Mouse (Mus musculus) midbrain, postnatal 0 days (tissue): ENCODE measurements around the gene Ipp. TPM values are rescaled to one million over a fixed set of nuclear protein-coding genes. Genes with fewer than 3 reads are reported as not detected.

Experiments used
- ATAC-seq: fragments of 200-750 bp; cut with Nextera tagmentation; 2 replicates; pipeline ENCODE4 v1.8.0; 2017; ENCODE audit warnings: moderate number of reproducible peaks, mild to moderate bottlenecking, moderate TSS enrichment, moderate library complexity; ENCODE audit not compliant: low FRiP score
- DNase-seq: peaks from one replicate; pipeline ENCODE4 v3.0.0-alpha.2; 2015; ENCODE audit warnings: low spot score
- H3K27ac ChIP-seq: fragments of 300-500 bp; sonication (generic); 2 replicates; pipeline ENCODE4 v1.5.1; 2014; ENCODE audit warnings: low read depth, mild to moderate bottlenecking, low read length, mixed read lengths
- H3K27me3 ChIP-seq: fragments of 300-500 bp; sonication (generic); 2 replicates; pipeline ENCODE4 v1.6.1; 2014; ENCODE audit warnings: low read length, control low read depth, mixed read lengths; ENCODE audit not compliant: insufficient read depth
- H3K36me3 ChIP-seq: fragments of 300-500 bp; sonication (generic); 2 replicates; pipeline ENCODE4 v1.6.1; 2014; ENCODE audit warnings: low read length, control low read depth, mixed read lengths; ENCODE audit not compliant: insufficient read depth
- H3K4me1 ChIP-seq: fragments of 300-500 bp; sonication (generic); 2 replicates; pipeline ENCODE4 v1.6.1; 2014; ENCODE audit warnings: mild to moderate bottlenecking, control low read depth, antibody characterized with exemption, low read length, mixed read lengths; ENCODE audit not compliant: insufficient read depth
- H3K4me2 ChIP-seq: fragments of 300-500 bp; sonication (generic); 2 replicates; pipeline ENCODE4 v1.6.1; 2014; ENCODE audit warnings: low read depth, mild to moderate bottlenecking, low read length, mixed read lengths; ENCODE audit not compliant: poor library complexity, severe bottlenecking
- H3K4me3 ChIP-seq: fragments of 300-500 bp; sonication (generic); 2 replicates; pipeline ENCODE4 v1.5.1; 2014; ENCODE audit warnings: low read depth, mild to moderate bottlenecking, low read length, moderate library complexity
- H3K9ac ChIP-seq: fragments of 300-500 bp; sonication (generic); replicated peaks from 2 replicates; pipeline ENCODE4 v1.6.1; 2014; ENCODE audit warnings: mild to moderate bottlenecking, low read length, moderate library complexity, mixed read lengths; ENCODE audit not compliant: poor library complexity, severe bottlenecking
- H3K9me3 ChIP-seq: fragments of 300-500 bp; sonication (generic); 2 replicates; pipeline ENCODE4 v1.6.1; 2016; ENCODE audit warnings: low read length, control low read depth
- CTCF ChIP-seq: IDR thresholded peaks from 2 replicates; pipeline ENCODE4 v1.5.1; 2016; ENCODE audit warnings: antibody characterized with exemption, mild to moderate bottlenecking
- whole genome bisulfite sequencing: fragments of 180-500 bp; shearing (Covaris S2); extraction: QIAGEN DNeasy Blood & Tissue Kit; methylation state at CpG from one replicate; pipeline ENCODE4 v1.1.7; 2014; 5-methylcytosine and 5-hydroxymethylcytosine counted together
- polyA plus RNA-seq: library from polyadenylated mRNA; unstranded; fragments of >200 nt; fragmentation: Nextera tagmentation; extraction: Ambion mirVana; gene quantifications from 2 replicates; pipeline ENCODE4 v1.2.1, GENCODE M21; 2015
- total RNA-seq: library from RNA; depleted of rRNA; stranded (reverse); fragments of >200 nt; gene quantifications from 2 replicates; pipeline ENCODE4 v1.2.3, GENCODE M21; 2014; rRNA removed

The Ipp gene
- total and polyA plus RNA-seq, 2 experiments from 2014 or later, result 7.2 to 10.5 TPM

DNA sequence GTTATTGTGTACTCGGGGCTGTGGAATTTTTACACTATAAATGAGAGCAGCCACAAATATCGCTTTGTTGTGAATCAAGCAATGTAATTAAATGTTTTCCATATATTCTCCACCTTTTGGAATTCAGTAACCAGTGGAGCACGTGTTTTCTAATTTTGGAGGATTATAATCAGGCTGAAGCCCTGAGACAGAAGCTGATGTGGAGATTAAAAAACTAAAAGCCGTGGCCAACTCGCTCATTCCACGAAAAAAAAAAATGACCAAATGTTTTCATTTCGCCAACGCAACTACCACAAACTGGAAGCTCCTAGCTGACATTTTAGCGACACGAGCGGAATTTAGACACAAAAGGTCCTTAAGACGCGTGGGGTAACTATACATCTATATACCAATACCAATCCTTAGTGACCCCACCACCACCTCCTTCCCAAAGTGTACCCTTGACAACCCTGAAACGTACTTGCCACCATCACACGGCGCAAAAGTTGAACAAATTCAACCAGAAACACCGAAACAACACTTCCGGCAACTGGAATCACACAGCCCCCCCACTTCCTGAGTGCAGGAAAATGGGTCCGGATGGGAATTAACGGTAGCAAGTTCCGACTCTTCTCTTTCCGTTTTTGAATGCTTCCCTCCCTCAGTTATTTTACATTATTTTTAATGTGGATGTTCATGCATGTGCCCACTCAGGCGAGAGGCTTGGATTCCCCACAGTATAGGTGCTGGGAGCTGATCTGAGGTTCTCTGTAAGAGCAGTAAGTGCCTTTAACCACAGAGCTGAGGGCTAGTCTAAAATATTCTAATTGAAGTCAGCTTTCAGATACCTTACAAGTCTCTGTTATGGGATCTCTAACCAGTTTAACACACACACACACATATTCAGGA is 48.3 kb downstream of the Ipp start, which contains the start of gene Tmem69:
Gene Tmem69, minus strand, starts transcription at position 524 of the 888 bp plus-strand sequence.
- no peak for ATAC-seq
- DNase-seq, result peak; percentile 87
- H3K4me3 ChIP-seq, result peak within 1 kb of the TSS; percentile 94
- peak within 1 kb of the TSS; percentile 67 for H3K4me2 ChIP-seq
- H3K9ac ChIP-seq, result peak within 1 kb of the TSS; percentile 71
- H3K4me1 ChIP-seq, result 0 out of 2 replicates have a peak, but pooled peaks cover 2% of the 10 kb centered on the region
- H3K27ac ChIP-seq, result peak within 1 kb of the TSS; percentile 94
- no peak for TF ChIP-seq CTCF
- peaks cover 6% of the 10 kb centered on the region; the same call in 1 of the 2 replicates for H3K36me3 ChIP-seq
- H3K27me3 ChIP-seq, result no peaks in the 10 kb centered on the region
- 3% methylated on average over 23 of the region's 23 CpGs for WGBS
- no peaks in the 10 kb centered on the region for H3K9me3 ChIP-seq

DNA sequence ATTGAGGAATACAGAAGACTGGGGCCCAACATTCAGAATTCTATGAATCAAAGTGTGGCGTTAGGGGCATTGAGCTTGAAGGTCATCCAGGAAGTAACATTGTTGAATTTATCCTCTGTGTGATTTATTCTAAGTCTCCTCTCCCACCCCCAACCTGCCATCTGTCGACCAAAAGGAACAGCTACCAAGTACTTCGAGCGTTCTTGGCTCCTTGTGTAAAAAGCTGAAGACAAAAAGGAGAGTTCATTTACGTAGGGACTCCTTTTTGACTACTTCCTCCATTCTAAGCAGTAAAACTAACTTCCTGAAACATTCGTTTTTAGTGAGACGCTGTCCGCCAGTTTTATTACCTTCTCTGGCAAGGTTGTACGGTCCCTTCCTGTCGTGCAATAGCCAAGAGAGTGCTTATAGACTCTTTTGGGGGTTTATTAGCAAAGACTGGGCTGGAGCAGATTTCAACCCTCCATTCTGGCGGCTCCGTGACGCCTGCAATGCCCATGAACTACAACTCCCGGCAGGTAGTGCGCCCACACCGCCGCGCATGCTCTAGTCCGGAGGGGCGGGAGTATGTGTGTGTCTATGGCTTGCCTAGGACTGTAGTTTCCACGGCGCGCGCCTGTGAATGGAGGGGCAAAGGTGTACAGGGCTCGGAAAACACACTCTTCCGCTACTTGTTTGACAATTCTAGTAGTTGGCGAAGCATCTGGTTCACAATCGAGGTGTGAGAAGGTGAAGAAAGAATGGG is 49.4 kb downstream of the Ipp start:
- peak; percentile 97 for ATAC-seq
- 0 out of 2 replicates have a peak, but pooled peaks cover 2% of the 10 kb centered on the region for H3K4me1 ChIP-seq
- H3K4me2 ChIP-seq, result peak overlapping the region; percentile 67
- no peaks in the 10 kb centered on the region for H3K27me3 ChIP-seq
- under 1% methylated on average over 28 of the region's 28 CpGs for WGBS
- H3K4me3 ChIP-seq, result peak overlapping the region; percentile 94
- H3K9ac ChIP-seq, result peak overlapping the region; percentile 71
- H3K36me3 ChIP-seq, result peaks cover 6% of the 10 kb centered on the region; the same call in 1 of the 2 replicates
- peak overlapping the region; percentile 94 for H3K27ac ChIP-seq
- TF ChIP-seq CTCF, result peak; percentile 21; the same call in 1 of the 2 replicates
- no peaks in the 10 kb centered on the region for H3K9me3 ChIP-seq
- peak; percentile 96 for DNase-seq

DNA sequence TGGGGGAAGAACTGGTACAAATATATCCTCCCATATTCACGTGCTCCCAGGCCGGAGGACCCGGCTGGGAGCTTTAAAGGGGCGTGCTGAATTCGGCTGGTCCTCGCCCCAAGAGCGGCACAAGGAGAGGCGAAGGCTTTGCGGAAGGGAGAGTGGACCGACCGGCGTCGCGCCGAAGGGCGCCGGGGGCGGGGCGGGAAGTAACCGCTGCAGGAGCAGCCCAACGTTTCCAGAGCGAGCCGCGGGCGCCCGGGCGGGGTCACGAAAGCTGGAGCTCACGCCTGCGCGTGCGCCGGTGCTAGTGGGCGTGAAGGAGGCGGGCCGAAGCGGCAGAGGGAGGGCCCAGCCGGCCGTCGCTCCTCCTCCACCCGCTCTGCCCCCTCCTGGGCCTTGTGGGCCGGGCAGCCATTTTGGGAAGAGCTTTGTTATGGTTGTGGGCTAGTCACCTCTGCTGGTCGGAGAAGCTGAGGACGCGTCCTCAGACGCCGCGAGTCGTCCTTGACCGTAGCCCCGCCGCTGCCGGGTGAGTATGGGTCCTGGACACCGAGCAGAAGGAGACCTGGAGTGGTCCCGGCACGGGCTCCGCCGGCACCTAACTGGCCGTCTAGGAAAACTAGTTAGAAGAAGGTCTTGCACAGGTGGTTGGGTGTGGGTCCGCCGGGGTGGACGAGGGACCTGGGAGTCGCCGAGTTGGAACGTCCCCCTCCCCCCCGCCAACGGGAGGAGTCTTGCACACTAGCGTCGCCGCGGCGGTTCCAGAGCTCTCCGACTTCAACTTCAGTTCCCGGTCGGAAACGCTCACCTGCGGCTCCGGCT is 50.2 kb downstream of the Ipp start, which contains the start of gene Gpbp1l1:
Gene Gpbp1l1, plus strand, starts transcription at position 353 of the 816 bp plus-strand sequence.
- ATAC-seq (peak; percentile 98), DNase-seq (peak; percentile 97)
- Histone ChIP-seq H3K4me2 (peak within 1 kb of the TSS; percentile 67), H3K9ac (peak within 1 kb of the TSS; percentile 71), H3K4me1 (0 out of 2 replicates have a peak, but pooled peaks cover 2% of the 10 kb centered on the region), H3K27me3 (no peaks in the 10 kb centered on the region), H3K36me3 (peaks cover 6% of the 10 kb centered on the region; the same call in 1 of the 2 replicates), H3K9me3 (no peaks in the 10 kb centered on the region), H3K4me3 (peak within 1 kb of the TSS; percentile 94), H3K27ac (peak within 1 kb of the TSS; percentile 94)
- WGBS, result under 1% methylated on average over 72 of the region's 78 CpGs
- peak; percentile 63 for TF ChIP-seq CTCF

DNA sequence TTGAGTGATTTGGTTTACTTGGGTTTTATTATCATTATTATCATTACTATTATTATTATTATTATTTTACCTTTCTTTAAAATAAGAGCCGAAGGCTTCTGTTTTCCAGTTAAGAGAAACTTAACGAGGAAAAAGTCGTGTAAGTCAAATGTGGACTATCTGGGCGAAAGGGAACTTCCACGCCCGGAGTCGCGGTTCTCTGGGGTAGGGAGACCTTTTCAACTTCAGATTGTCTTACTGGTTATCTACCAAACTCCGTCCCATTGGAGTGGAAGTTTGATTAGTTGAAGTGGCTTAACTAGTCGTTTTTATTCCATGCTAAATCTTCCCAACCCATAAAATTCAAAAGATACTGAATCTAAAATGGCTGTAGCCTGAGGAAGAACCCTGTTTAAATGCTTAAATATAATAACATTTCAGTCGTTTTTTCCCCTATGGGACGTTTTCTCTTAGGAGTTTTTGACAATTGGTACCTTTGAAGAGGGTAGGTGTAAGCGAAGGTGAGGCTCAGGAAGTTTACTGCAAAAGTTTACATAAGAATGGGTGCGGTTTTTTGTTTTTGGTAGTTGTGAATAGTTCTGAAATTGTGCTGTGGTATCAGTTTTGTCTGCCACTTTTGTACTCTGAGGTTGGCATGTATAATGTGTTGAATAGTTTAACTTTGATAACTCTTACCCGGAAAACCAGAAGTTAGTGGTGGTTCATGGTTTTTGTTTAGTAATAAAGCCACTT is 51.0 kb downstream of the Ipp start:
- Histone ChIP-seq H3K4me1 (0 out of 2 replicates have a peak, but pooled peaks cover 2% of the 10 kb centered on the region), H3K4me3 (peak overlapping the region; percentile 94), H3K4me2 (peak overlapping the region; percentile 67), H3K27me3 (no peaks in the 10 kb centered on the region), H3K27ac (peak overlapping the region; percentile 94; the same call in 1 of the 2 replicates), H3K36me3 (peaks cover 3% of the 10 kb centered on the region; the same call in 1 of the 2 replicates), H3K9me3 (no peaks in the 10 kb centered on the region), H3K9ac (peak overlapping the region; percentile 71)
- ATAC-seq, result no peak
- no peak for TF ChIP-seq CTCF
- 5% methylated on average over 15 of the region's 15 CpGs for WGBS
- DNase-seq, result no peak

Other genes starting within 250 kb of the Ipp start
- gene Mast2, start 43.4 kb upstream of the Ipp start, total RNA-seq, result 95.8 and 97.4 TPM in 2 replicates
- gene Mast2, start 43.4 kb upstream of the Ipp start, polyA plus RNA-seq, result 27.1 and 30.3 TPM in 2 replicates
- 8.8 and 12.6 TPM in 2 replicates for gene Tmem69, start 48.4 kb downstream of the Ipp start, total RNA-seq
- 14.0 and 16.0 TPM in 2 replicates for gene Tmem69, start 48.4 kb downstream of the Ipp start, polyA plus RNA-seq
- 33.7 and 45.5 TPM in 2 replicates for gene Gpbp1l1, start 50.1 kb downstream of the Ipp start, total RNA-seq
- gene Gpbp1l1, start 50.1 kb downstream of the Ipp start, polyA plus RNA-seq, result 13.7 and 14.7 TPM in 2 replicates
- gene Ccdc17, start 89.1 kb downstream of the Ipp start, total RNA-seq, result 0.44 and 5.1 TPM in 2 replicates
- 3.2 and 4.1 TPM in 2 replicates for gene Ccdc17, start 89.1 kb downstream of the Ipp start, polyA plus RNA-seq
- gene Nasp, start 120.4 kb downstream of the Ipp start, total RNA-seq, result 51.6 and 78.7 TPM in 2 replicates
- 67.2 and 76.3 TPM in 2 replicates for gene Nasp, start 120.4 kb downstream of the Ipp start, polyA plus RNA-seq
- gene Akr1a1, start 144.1 kb downstream of the Ipp start, total RNA-seq, result 475 and 495 TPM in 2 replicates
- 684 and 729 TPM in 2 replicates for gene Akr1a1, start 144.1 kb downstream of the Ipp start, polyA plus RNA-seq
- gene Prdx1, start 178.0 kb downstream of the Ipp start, total RNA-seq, result 171 and 207 TPM in 2 replicates
- 546 and 551 TPM in 2 replicates for gene Prdx1, start 178.0 kb downstream of the Ipp start, polyA plus RNA-seq
- gene Mmachc, start 200.9 kb downstream of the Ipp start, total RNA-seq, result 20.8 and 24.3 TPM in 2 replicates
- 16.6 and 16.8 TPM in 2 replicates for gene Mmachc, start 200.9 kb downstream of the Ipp start, polyA plus RNA-seq
- 10.3 and 10.9 TPM in 2 replicates for gene Ccdc163, start 201.0 kb downstream of the Ipp start, total RNA-seq
- gene Ccdc163, start 201.0 kb downstream of the Ipp start, polyA plus RNA-seq, result 4.7 and 5.4 TPM in 2 replicates
- 0.77 and 2.5 TPM in 2 replicates for gene Tesk2, start 213.4 kb downstream of the Ipp start, total RNA-seq
- gene Tesk2, start 213.4 kb downstream of the Ipp start, polyA plus RNA-seq, result 1.6 and 1.7 TPM in 2 replicates